Mouse (Mus musculus) G1E-ER4 (cell line): ENCODE results near the gene Cplx3. TPM values are rescaled to one million over a fixed set of nuclear protein-coding genes. Genes with fewer than 3 reads are reported as not detected.

Experiments
- GATA1 ChIP-seq: IDR thresholded peaks from one replicate; pipeline ENCODE4 v1.8.0; 2012; ENCODE audit warnings: low read length, inconsistent platforms
- polyA plus RNA-seq: library from polyadenylated mRNA; stranded (reverse); fragments of >175 nt; gene quantifications from 2 replicates; pipeline ENCODE4 v1.2.3, GENCODE M21; 2012

Cplx3 gene
- polyA plus RNA-seq, 1 experiment = not detected

- no peak for TF ChIP-seq GATA1
These were observed 12.5 kb downstream of the Cplx3 start for GRCm38 (mm10) chr9:57593454-57594173.

GRCm38 (mm10) chr9:57590726-57591125, 15.4 kb downstream of the Cplx3 start:
- TF ChIP-seq GATA1 = no peak

- no peak for TF ChIP-seq GATA1
These were observed 16.6 kb downstream of the Cplx3 start, which contains the start of gene Ulk3 for GRCm38 (mm10) chr9:57589224-57590126. TSS of gene Ulk3 (plus strand) at chr9:57589452.

- TF ChIP-seq GATA1 = no peak
These were observed 21.1 kb downstream of the Cplx3 start for GRCm38 (mm10) chr9:57584991-57585390.

GRCm38 (mm10) chr9:57577144-57577849, 28.8 kb downstream of the Cplx3 start:
- TF ChIP-seq GATA1 = no peak

GRCm38 (mm10) chr9:57575577-57575976, 30.5 kb downstream of the Cplx3 start:
- TF ChIP-seq GATA1 = no peak

GRCm38 (mm10) chr9:57574397-57574796, 31.7 kb downstream of the Cplx3 start:
- no peak for TF ChIP-seq GATA1

- TF ChIP-seq GATA1 = no peak
These were observed 37.6 kb downstream of the Cplx3 start for GRCm38 (mm10) chr9:57568500-57568899.

GRCm38 (mm10) chr9:57566846-57567245, 39.2 kb downstream of the Cplx3 start:
- TF ChIP-seq GATA1 = no peak

GRCm38 (mm10) chr9:57565741-57566221, 40.3 kb downstream of the Cplx3 start:
- TF ChIP-seq GATA1 = no peak

GRCm38 (mm10) chr9:57564609-57565008, 41.5 kb downstream of the Cplx3 start:
- no peak for TF ChIP-seq GATA1

- TF ChIP-seq GATA1 = no peak
These were observed 43.1 kb downstream of the Cplx3 start for GRCm38 (mm10) chr9:57562896-57563372.

GRCm38 (mm10) chr9:57561711-57562099, 44.4 kb downstream of the Cplx3 start:
- no peak for TF ChIP-seq GATA1

- no peak for TF ChIP-seq GATA1
These were observed 45.0 kb downstream of the Cplx3 start, which contains the start of gene Scamp2 for GRCm38 (mm10) chr9:57560861-57561710. TSS of gene Scamp2 (plus strand) at chr9:57560943.
